Mouse (Mus musculus) frontal cortex, adult (tissue): ENCODE data around the gene Myo18b.
A peak's percentile ranks its signal among the peaks of the same experiment; 100 is the strongest.

Experiments
- ATAC-seq: cut with Nextera tagmentation; 2 replicates; pipeline ENCODE4 v1.9.2; 2017; ENCODE audit warnings: mild to moderate bottlenecking, moderate library complexity, mixed read lengths; ENCODE audit not compliant: low TSS enrichment

Myo18b gene

DNA sequence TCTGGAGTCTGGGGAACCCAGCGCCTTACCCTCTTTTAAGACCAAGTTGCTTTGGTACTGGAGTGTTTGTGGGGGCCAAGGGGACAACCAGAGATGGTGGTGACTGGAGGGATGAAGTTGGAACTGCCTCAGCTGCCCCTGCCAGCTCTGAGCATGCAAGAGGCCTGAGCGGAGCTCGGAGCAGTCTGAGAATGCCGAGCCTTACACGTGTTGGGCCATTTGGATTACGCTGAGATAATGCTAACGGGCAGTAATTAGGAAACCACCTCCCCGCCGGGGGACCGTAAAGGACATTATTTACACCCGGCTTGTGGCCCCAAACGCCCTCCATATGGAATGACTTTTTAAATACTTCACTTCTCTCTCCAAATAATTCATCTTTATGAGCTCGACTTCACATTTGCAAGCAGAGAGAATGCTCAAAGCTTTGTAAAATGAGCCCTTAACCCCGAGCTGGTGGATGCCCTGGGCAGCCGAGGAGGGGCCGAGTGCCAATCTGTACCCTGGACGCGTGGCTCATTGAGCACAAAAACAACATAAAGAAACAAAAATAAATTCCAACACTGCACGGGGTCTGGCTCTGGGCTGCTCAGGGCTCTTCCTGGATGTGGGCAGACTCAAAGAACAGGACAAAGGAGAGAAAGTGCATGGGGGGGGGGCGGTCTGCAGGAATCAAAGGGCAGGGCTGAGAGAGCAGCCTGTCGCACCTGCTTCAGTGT is 148.0 kb downstream of the Myo18b start:
- no peak for ATAC-seq

DNA sequence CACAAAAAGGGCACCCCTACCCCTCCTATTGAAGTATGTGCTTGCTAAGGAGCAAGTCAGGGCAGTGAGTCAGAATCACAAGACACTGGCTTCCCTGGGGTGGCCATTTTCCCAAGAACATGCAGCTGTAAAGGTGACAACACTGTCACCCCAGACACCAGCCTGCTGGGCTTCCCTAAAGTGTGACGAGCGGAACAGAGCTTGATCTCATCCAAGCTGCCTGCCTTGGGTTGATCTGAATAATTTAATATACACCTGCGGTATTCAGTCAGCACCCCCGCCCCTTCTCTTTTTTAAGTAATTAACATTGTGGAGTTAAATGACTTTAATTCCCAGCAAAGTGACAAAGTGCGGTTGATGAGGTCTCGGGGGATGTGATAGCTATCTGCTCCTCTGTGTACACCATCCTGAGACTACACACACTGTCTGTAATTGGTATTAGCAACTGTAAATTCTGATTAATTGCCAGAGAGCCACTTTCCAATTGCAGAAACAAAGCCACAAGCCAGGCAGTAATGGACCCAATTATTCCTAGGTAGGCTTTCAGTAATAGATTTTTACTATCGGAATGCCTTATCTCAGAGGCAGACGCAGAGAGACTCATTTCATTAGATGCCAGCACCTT is 148.7 kb downstream of the Myo18b start:
- no peak for ATAC-seq

- ATAC-seq = no peak
Observed at GRCm38 (mm10) chr5:112745176-112745575, 151.0 kb downstream of the Myo18b start.

DNA sequence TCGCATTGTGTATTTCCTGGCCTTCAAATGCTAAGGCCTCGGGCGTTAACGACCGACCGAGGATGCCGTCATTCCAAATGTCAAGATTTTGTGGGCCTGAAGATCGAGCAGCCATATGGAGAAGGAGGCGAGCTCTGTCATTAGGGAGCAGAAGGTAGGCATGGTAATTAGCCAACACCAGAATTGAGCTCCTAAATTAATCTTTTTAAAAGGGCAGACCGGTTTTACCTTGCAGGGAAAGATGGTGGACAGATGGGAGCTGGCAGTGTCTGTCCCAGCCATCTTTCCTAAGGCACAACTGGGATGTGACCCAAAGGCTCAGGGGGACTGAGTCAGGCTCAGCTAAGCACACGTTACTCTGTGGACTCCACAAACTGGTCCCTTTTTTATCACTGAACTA is 151.6 kb downstream of the Myo18b start:
- ATAC-seq = no peak

DNA sequence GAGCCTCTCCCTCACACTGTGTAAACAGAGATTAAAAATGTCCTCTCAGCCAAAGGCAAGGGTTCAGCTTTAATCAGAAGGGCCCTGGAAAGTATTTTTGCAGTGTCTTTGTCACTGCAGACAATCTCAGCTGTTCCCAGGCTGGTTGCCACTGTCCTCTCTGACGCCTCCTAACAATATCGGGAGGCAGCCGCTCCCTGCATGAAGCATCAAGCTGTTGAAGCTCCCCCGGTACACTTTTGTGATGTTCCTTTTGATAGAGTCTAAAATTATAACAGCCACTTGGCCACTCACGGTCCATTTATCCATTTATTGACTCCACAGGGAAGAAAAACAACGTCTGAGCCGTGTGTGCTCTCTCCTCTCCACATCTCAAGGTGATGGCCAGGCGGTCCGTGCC is 153.0 kb downstream of the Myo18b start:
- no peak for ATAC-seq

GRCm38 (mm10) chr5:112740651-112741050 is 155.5 kb downstream of the Myo18b start:
- ATAC-seq = peak; percentile 95

DNA sequence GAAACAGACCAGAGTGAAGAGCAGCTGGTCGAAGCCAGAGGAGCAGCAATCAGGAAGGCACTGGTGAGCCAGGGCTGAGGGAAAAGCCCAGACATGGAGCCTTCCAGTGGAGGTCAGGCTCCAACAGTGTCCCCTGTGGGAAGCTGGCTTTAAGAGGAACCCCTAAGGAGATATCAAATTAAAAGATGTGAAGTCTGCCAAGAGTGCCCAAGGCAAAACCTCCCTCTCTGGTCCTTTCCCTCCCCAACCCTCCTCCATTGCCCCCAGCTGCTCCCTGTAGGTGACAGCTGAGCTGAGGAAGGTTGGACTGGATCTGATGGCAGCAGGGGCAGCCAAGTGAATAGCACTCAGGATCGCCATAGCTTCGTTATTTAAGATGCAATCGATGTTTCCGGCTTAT is 161.1 kb downstream of the Myo18b start:
- ATAC-seq = no peak

DNA sequence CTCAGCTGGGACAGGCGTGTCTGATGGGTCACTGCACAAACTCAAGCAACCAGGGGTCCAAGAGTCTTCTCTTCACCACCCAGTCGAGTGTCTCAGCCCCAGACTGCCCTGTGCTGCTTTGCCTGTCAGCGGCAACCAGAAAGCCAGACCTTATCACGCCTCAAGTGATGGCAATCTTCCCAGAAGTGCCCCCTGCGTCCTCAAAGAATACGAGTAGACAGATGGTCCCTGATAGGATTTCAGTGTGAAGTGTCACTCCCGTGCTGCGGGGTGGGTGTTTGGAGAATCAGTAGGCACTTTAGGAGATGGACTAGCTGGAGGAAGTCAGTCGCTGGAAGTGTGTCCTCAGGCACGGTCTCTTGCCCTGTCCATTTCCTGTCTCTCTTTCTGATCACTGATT is 165.6 kb downstream of the Myo18b start:
- no peak for ATAC-seq

DNA sequence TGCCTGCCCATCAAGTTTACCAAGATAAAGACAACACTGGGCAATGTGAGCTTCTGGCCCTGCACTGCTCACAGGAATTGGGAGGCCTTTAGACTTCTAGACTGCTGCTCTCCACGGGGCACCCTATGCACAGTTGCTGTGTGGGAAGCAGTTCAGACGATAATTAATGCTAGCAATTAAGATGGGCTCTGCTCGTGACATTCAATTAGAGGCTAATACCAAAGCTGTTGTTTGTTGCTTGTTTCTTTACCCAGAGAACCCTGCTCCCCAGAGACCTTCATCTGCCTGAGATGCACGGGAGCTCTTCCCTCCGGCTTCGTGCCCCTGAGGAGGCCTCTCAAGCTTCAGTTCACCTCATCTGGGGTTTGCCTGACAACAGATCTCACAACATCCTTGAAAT is 167.7 kb downstream of the Myo18b start:
- no peak for ATAC-seq

GRCm38 (mm10) chr5:112718655-112719306 is 177.4 kb downstream of the Myo18b start:
- ATAC-seq = no peak

GRCm38 (mm10) chr5:112714679-112715446 is 181.3 kb downstream of the Myo18b start:
- peak; percentile 52; the same call in 1 of the 2 replicates for ATAC-seq

GRCm38 (mm10) chr5:112709831-112710230 is 186.3 kb downstream of the Myo18b start:
- ATAC-seq = no peak

- ATAC-seq = no peak
Observed at GRCm38 (mm10) chr5:112708441-112708840, 187.7 kb downstream of the Myo18b start.

DNA sequence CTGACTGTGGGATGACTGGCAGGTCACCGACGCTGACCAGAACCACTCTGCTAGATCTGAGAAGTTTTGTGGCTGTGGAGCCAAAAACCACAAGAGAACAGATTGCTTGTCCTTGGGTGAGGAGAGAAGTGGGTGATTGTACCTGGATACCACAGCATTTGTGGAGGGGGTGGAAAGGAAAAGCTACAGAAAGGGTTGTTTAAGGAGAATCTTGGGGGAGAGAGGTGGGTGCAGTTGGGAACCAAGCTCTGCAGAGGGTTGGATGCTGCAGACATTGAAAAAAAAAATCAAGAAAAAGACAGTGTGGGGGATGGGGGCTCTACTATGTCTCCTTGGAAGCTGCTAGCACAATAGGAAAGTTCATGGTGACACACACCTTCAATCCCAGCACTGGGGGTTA is 188.7 kb downstream of the Myo18b start:
- peak; percentile 77; the same call in 1 of the 2 replicates for ATAC-seq

DNA sequence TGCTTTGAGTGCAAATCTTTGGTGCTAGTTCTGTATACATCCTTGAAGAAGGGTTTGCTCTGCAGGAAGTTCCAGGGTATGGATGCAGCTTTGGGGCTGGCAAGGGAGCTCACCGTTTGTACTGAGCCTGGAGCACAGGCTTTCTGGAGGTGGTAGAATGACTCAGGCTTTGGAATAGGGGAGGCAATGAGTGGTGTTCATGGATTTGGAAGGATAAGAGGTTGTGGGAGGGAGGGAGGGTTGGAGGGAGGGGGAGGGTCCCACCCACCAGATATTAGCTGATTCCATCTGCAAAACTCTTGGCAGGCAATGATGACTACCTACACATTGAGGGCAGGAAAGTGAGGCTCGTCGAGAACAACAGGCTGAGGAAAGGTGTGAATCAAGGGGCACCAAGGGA is 195.4 kb downstream of the Myo18b start:
- peak; percentile 92 for ATAC-seq

- ATAC-seq = peak; percentile 38; the same call in 1 of the 2 replicates
Observed at GRCm38 (mm10) chr5:112696683-112697082, 199.5 kb downstream of the Myo18b start.

GRCm38 (mm10) chr5:112695254-112695711 is 200.9 kb downstream of the Myo18b start:
- no peak for ATAC-seq

GRCm38 (mm10) chr5:112693286-112693849 is 202.8 kb downstream of the Myo18b start:
- ATAC-seq = peak; percentile 65

DNA sequence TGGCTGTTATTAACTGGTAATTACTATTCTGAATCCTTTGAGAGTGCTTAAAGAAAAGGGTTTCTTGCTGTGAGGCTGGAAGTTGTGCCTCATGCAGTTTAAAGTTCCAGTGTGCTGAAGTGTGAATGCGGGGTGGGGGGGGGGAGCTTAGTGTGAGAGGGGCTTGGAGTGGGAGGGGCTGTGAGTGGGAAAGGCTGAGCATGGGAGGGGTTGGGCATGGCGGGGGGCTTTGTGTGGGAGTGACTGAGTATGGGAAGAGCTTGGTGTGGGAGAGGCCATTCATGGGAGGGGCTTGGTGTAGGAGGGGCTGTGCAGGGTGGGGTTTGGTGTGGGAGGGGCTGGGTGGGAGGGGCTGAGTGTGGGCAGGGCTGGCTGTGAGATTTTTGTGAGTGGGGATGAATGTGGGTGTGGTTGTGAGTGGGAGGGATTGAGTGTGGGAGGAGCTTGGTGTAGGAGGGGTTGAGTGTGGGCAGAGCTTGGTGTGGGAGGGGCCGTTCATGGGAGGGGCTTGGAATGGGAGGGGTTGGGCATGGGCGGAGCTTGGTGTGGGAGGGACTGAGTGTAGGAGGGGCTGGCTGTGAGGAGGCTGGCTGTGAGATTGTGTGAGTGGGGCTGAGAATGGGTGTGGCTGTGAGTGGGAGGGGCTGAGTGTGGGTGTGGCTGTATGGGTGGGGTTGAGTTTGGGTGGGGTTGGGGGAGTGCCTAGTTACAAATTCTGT is 208.9 kb downstream of the Myo18b start:
- ATAC-seq = no peak

DNA sequence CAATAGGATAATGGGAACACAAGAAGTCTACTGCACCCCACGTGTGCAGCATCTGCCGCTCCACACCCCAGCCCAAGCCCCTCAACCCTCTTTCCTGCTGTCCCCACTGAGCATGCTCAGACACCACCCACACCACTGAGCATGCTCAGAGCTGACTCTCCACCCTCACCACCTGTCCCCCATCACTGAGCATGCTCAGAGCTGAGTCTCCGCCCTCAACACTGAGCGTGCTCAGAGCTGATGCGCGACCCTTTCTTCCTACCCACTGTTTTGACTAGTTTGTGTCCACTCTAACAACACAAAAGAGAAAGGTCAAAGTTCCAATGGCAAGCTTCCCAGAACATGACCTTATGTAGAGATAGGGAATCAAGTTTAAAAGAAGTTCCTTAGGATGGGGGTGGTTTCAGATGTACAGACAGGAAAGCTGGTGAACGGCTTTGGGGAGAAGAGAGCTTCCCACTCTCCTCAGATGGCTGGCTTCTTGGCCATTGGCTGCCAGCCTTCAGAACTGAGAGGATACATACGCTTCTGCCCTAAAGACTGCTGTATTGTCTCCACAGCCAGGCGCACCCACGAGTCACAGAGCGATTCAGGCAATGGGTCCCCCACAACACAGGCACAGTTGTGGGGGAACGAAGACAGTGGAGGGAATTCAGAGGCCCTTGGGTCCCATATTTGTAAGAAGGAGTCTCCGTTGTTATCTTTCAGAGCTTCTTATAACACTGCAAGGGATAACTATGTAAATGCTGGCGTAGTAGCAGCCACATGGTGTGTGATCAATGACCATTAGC is 209.7 kb downstream of the Myo18b start:
- no peak; the same call in 1 of the 2 replicates for ATAC-seq
